Mouse (Mus musculus): ENCODE results near the gene Atr.

GRCm38 (mm10) chr9:95845711-95846110 lies 11.7 kb upstream of the Atr start:
- TF ChIP-seq CTCF (IDR thresholded peaks at IDR 0.05; ENCODE audit: low read depth), result no peak
- no peak for TF ChIP-seq EP300 (IDR thresholded peaks at IDR 0.05; ENCODE audit: low read depth)

Data from heart, postnatal 0 days (tissue).